Mouse (Mus musculus) olfactory bulb, adult 2 months (tissue): ENCODE results near the gene Nod2.

ENCODE experiments used
- CTCF ChIP-seq: fragments of 200-500 bp; IDR thresholded peaks from 2 replicates; pipeline ENCODE4 v1.5.1; 2012; ENCODE audit warnings: low read depth, mild to moderate bottlenecking, low read length, moderate library complexity; ENCODE audit not compliant: insufficient read depth
- POLR2A ChIP-seq: fragments of 200-500 bp; IDR thresholded peaks from 2 replicates; pipeline ENCODE4 v1.6.1; 2012; ENCODE audit warnings: mild to moderate bottlenecking, low read depth, low read length, moderate library complexity; ENCODE audit not compliant: insufficient read depth

GRCm38 (mm10) chr8:88659873-88660272 is 12.8 kb downstream of the Nod2 start:
- TF ChIP-seq POLR2A (no peak), CTCF (no peak)
